Mouse (Mus musculus) E14TG2a.4 (cell line): Measurements from ENCODE around the gene Ankrd54.

Source experiments
- H3K27me3 ChIP-seq: 2 replicates; pipeline ENCODE4 v1.6.1; 2014; ENCODE audit warnings: low read length, control low read depth; ENCODE audit not compliant: insufficient read depth
- H3K36me3 ChIP-seq: 2 replicates; pipeline ENCODE4 v1.6.1; 2014; ENCODE audit warnings: low read length, control low read depth; ENCODE audit not compliant: insufficient read depth
- H3K4me1 ChIP-seq: replicated peaks from 2 replicates; pipeline ENCODE4 v1.6.1; 2014; ENCODE audit warnings: low read depth, low read length, control low read depth
- H3K4me3 ChIP-seq: replicated peaks from 2 replicates; pipeline ENCODE4 v1.5.1; 2014; ENCODE audit warnings: mild to moderate bottlenecking, low read length
- H3K9me3 ChIP-seq: 2 replicates; pipeline ENCODE4 v1.6.1; 2014; ENCODE audit warnings: low read length, control low read depth
- CTCF ChIP-seq: conservative IDR thresholded peaks from 2 replicates; pipeline ENCODE4 v1.5.1; 2014; ENCODE audit warnings: low read length
- NANOG ChIP-seq: IDR thresholded peaks from 2 replicates; pipeline ENCODE4 v1.6.1; 2014; ENCODE audit warnings: borderline replicate concordance, low read length, mixed read lengths
- POU5F1 ChIP-seq: IDR thresholded peaks from 2 replicates; pipeline ENCODE4 v1.6.1; 2014; ENCODE audit warnings: low read length, borderline replicate concordance

Ankrd54 gene

GRCm38 (mm10) chr15:79103264-79103663 is 40.6 kb upstream of the Ankrd54 start:
- Histone ChIP-seq H3K27me3 (peaks cover 16% of the 10 kb centered on the region), H3K4me3 (no peak overlapping the region), H3K4me1 (peaks cover 32% of the 10 kb centered on the region), H3K36me3 (no peaks in the 10 kb centered on the region), H3K9me3 (no peaks in the 10 kb centered on the region)
- no peak for TF ChIP-seq POU5F1
- no peak for TF ChIP-seq CTCF
- TF ChIP-seq NANOG: no peak

- Histone ChIP-seq H3K36me3 (peaks cover 6% of the 10 kb centered on the region; the same call in 1 of the 2 replicates), H3K4me1 (peaks cover 41% of the 10 kb centered on the region), H3K9me3 (no peaks in the 10 kb centered on the region), H3K4me3 (no peak overlapping the region), H3K27me3 (peaks cover 5% of the 10 kb centered on the region)
- TF ChIP-seq CTCF (no peak), POU5F1 (no peak), NANOG (no peak)
Observed at GRCm38 (mm10) chr15:79101531-79101930, 38.8 kb upstream of the Ankrd54 start.

- TF ChIP-seq NANOG (no peak), POU5F1 (no peak), CTCF (no peak)
- Histone ChIP-seq H3K27me3 (no peaks in the 10 kb centered on the region; the same call in 1 of the 2 replicates), H3K4me1 (peaks cover 49% of the 10 kb centered on the region), H3K9me3 (no peaks in the 10 kb centered on the region), H3K4me3 (no peak overlapping the region), H3K36me3 (peaks cover 17% of the 10 kb centered on the region)
Observed at GRCm38 (mm10) chr15:79100391-79100790, 37.7 kb upstream of the Ankrd54 start.

- Histone ChIP-seq H3K9me3 (no peaks in the 10 kb centered on the region), H3K36me3 (peaks cover 26% of the 10 kb centered on the region), H3K27me3 (no peaks in the 10 kb centered on the region; the same call in 1 of the 2 replicates), H3K4me1 (peaks cover 45% of the 10 kb centered on the region), H3K4me3 (no peak overlapping the region)
- TF ChIP-seq POU5F1: no peak
- TF ChIP-seq NANOG: no peak
- no peak for TF ChIP-seq CTCF
Observed at GRCm38 (mm10) chr15:79099456-79099855, 36.8 kb upstream of the Ankrd54 start.

- TF ChIP-seq CTCF (no peak), NANOG (no peak), POU5F1 (no peak)
- no peaks in the 10 kb centered on the region for H3K9me3 ChIP-seq
- peaks cover 32% of the 10 kb centered on the region for H3K36me3 ChIP-seq
- no peak overlapping the region for H3K4me3 ChIP-seq
- no peaks in the 10 kb centered on the region; the same call in 1 of the 2 replicates for H3K27me3 ChIP-seq
- peaks cover 45% of the 10 kb centered on the region for H3K4me1 ChIP-seq
Observed at GRCm38 (mm10) chr15:79098868-79099267, 36.2 kb upstream of the Ankrd54 start.

GRCm38 (mm10) chr15:79098220-79098619 is 35.5 kb upstream of the Ankrd54 start:
- Histone ChIP-seq H3K36me3 (peaks cover 38% of the 10 kb centered on the region), H3K9me3 (no peaks in the 10 kb centered on the region), H3K4me1 (peaks cover 45% of the 10 kb centered on the region), H3K4me3 (no peak overlapping the region), H3K27me3 (no peaks in the 10 kb centered on the region; the same call in 1 of the 2 replicates)
- no peak for TF ChIP-seq POU5F1
- TF ChIP-seq CTCF: no peak
- no peak for TF ChIP-seq NANOG

- H3K36me3 ChIP-seq: peaks cover 44% of the 10 kb centered on the region
- no peak overlapping the region for H3K4me3 ChIP-seq
- H3K9me3 ChIP-seq: no peaks in the 10 kb centered on the region
- peaks cover 47% of the 10 kb centered on the region for H3K4me1 ChIP-seq
- TF ChIP-seq NANOG: no peak
- no peak for TF ChIP-seq CTCF
- no peak for TF ChIP-seq POU5F1
- no peaks in the 10 kb centered on the region; the same call in 1 of the 2 replicates for H3K27me3 ChIP-seq
Observed at GRCm38 (mm10) chr15:79097611-79098025, 34.9 kb upstream of the Ankrd54 start.

DNA sequence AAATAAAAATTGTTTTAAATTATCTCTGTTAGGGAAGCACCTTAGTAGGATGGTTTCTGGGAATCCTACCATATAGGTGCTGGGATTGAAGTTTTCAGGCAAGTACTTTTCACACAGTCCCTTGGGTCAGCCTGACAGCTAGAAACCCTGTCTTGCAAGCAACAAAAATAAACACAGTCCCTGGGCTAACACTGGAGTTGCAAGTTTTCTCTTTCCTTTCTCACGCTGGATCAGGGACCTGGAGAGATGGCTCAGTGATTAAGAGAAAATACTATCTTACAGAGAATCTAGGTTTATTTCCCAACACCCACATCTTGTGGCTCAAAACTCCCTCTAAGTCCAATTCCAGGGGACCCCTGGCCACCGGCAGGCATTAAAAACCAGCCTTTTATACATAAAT is 34.4 kb upstream of the Ankrd54 start:
- Histone ChIP-seq H3K9me3 (no peaks in the 10 kb centered on the region), H3K36me3 (peaks cover 49% of the 10 kb centered on the region), H3K4me3 (no peak overlapping the region), H3K4me1 (peaks cover 52% of the 10 kb centered on the region), H3K27me3 (no peaks in the 10 kb centered on the region; the same call in 1 of the 2 replicates)
- TF ChIP-seq POU5F1 (no peak), NANOG (no peak), CTCF (no peak)

GRCm38 (mm10) chr15:79096556-79096955 is 33.9 kb upstream of the Ankrd54 start:
- peaks cover 56% of the 10 kb centered on the region for H3K4me1 ChIP-seq
- H3K27me3 ChIP-seq: no peaks in the 10 kb centered on the region; the same call in 1 of the 2 replicates
- H3K36me3 ChIP-seq: peaks cover 55% of the 10 kb centered on the region
- TF ChIP-seq NANOG: no peak
- no peak for TF ChIP-seq POU5F1
- no peak for TF ChIP-seq CTCF
- H3K4me3 ChIP-seq: no peak overlapping the region
- no peaks in the 10 kb centered on the region for H3K9me3 ChIP-seq
